Mouse (Mus musculus) spleen, postnatal 4 days (tissue): ENCODE data around the gene Camk1d.

ENCODE experiments used
- DNase-seq, 2 experiments: peaks; one replicate each; pipeline ENCODE4 v3.0.0; 2022; ENCODE audit warnings: low spot score in 2 of 2

Camk1d gene

DNA sequence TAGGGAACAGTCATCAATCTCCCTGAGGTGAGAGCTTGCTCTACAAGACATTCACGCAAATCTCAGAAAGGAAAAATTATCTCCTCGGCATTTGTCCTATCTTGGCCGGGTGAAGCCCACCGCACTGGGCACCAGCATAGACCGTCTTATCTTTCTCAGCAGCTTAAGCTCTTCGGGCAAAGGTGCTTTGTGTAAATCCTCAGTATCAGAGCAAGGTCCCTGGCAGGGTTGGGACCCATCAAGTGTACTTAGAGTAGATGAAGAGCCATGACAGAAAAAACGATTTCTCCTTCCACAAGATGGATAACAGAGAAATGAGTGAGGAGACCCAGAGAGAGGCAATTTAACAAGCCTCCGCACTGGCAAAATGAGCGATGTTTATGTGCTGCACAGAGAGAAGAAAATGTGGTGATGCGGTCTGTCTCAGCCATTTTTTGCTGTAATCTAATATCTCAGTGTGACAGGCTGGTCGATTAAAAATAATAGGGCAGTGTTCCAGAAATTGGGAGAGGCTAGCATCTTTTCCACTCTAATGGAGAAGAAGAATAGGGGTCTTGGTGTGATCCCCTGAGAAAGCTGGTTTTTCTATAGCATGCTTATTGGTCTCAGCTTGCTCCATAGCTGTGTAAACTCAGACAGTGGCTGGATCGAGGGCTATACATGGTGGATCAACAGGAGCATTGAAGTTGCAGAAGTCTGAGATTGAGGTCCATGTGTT lies 386.6 kb downstream of the Camk1d start:
- DNase-seq, result no peak

DNA sequence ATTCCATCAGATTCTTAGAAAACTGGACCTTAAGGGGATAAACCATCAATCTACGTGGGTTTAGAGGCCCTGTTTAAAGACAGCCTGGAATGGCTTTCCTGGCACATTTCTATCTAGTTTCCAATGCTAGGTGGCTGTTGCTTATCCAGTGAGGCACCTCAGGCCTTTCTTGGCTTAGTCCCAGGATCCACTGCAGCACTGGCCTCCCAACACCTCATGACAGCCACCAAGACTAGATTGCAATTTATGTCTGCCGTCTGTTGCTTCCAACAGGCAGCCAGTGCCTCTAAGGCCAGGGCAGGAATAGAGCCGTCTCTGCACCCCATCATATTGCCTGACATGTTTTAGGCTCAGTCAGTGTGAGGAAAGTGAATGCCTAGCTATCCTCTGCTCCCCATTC lies 389.5 kb downstream of the Camk1d start:
- no peak for DNase-seq

DNA sequence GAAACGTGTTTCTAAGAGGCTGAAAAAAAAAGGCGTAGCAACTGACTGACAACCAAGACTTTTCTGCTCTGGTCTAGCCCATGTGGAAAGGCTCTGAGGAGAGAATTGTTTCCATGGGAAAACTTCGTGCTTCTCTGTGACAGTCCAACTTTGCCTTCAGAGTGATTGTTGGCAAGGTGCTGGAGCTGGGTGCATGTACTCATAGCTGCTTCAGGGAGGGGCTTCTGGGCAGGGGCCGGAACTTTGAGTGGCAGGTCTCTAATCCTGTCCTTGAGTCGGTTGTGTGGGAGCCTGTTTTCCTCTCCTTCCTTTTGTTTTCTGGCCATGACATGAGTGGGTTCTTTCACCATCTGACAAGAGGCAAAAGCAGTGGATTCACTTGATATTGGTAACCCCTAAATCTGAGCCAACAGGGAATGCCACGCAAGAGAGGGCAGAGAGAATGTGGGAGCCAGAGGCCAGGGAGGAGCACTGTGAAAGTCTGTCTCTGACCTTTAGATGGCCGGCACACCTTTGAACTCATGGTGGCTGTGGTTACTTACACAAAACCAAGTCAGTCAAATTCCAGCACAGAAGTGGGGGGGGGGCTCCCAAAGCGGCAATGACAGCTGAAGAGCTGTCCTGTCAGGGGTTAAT lies 392.5 kb downstream of the Camk1d start:
- DNase-seq, result no peak

DNA sequence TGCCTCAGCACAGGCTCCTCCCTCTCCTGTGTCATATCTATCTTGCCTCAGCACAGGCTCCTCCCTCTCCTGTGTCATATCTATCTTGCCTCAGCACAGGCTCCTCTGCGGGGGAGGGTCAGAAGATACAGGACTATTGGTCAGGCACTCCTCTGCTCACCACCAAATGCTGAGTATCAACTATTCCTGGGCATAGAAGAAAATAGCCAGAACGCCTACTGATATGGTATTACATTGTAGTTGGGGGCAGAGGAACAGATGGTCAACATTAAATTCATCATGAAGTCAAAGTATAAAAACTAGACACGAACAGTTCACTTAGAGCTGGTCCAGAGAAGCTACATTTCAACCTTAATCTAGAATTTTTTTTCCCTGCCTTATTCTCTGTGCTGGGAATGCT lies 395.2 kb downstream of the Camk1d start:
- no peak for DNase-seq

DNA sequence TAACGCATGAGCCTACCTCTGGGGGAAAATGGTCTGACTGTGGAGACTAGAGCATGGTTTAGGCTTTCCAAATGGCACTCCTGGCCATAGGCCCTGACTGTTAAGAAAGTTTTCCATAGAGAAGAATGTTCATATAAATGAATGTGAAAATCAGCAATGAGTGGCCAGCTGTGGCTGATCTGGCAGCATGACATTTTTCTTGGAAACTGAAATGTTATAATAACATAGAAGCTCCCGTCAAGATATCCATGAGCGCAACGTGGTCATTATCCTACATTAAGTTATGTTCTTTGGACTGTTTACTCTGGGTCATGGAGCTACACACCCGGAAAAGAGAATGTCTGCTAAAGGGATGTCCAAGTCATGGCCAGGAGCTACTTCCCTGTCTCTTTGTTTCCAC lies 397.6 kb downstream of the Camk1d start:
- no peak for DNase-seq

DNA sequence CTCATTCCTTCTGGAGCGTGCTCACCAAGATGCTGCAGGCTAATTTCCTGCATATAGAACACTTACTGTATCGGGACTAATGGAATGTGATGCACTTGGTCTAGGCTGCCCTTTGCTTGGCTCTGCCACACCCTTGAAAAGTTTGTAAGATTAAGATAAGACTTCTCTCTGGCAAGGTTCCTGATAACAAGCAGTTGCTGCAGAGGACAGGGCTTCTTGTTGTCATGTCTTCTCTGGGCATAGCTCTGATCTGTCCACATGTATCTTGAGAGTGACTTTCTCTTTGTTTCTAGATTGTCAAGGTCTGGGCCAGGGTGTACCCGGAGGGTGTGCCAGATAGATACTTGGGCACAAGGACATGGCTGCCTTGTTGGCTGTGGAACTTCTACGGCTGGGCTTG lies 398.1 kb downstream of the Camk1d start:
- no peak for DNase-seq

DNA sequence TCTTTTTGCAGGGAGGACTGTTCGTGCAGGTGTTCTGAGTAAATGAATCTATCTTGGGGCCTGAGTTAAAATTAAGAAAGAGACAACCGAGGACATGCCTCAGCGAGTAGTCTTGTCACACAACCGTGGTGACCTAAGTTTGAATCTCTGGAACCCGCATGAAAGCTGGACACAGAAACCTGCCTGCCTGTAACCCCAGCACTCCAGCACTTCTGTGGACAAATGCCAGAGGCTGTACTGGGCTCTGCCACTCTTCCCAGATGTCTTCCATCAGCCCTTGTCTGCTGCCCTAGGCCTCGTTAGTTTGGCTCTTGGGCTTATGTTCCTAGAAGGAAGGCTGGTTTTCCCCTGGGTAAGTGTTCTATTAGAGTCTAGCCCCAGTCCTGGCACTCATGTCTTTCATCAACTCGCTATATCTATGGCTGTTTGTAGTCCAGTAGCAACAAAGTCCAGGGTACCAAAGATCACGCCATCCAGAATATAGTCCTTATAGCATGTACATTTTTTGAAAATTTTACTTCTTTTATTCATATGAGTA lies 399.0 kb downstream of the Camk1d start:
- no peak for DNase-seq

DNA sequence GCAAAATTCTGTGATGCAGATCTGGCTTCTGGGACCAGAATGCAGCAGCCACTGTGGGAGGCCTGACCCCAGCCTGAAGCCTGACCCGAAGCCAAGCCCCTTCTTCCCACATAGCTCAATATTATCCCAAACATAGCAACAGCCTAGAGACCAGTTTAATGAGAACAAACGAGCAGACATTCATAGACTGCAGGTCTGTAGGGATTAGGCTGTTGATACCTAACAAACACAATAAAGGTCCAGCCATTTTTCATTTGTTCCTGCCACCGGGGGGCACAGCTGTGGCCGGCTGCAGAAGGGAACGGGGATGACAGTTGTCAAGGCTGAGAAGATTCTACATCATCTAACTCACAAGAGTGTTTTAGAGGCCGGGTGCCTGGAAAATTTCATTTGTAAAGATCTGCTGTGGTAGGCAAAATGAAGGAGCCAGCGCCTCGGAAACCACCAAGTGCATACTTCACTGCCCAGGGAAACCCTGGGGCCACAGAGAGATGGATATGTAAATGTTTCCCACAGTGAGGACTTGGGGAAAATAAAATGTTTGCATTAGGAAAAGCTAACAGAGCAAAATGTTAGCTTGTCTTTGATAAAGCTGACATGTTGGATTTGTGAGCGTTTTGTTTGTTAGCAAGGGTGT lies 399.7 kb downstream of the Camk1d start:
- DNase-seq, result no peak

DNA sequence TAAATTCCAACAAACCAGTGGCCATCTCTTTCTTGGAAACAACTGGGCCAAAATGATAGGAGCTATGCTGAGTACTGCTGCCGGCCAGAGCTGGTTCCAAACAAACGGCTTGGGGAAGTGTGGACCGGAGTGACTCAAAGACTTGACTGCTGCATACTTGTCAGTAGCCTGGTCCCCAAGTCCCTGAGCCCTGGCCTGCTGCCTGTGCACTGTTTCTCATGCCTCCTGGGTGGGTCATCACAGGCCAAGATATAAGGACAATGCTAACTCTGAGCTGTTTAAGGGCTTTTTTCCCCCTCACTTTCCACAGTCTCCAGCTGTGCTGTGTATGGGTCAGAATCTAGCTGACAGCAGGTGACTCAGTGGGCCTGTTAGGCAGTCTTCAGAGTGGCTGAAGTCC lies 409.2 kb downstream of the Camk1d start:
- DNase-seq, result no peak

DNA sequence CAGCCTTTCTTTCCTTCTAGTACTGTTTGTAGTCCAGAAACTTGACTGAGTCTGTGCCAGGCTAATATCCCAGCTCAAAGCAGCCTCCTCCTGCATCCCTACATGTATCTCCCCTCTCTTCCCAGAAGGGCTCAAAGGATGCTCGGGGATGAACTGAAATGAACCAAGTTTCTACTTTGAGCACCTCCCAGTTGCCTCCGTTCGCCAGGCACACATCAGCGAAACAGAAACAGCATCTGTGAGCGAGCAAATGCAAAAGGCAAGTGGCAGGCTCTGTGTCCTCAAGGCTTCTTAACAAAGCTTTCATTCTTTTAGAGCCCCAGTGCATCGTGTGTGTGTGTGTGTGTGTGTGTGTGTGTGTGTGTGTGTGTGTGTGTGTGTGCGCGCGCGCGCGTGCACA lies 409.9 kb downstream of the Camk1d start:
- DNase-seq, result no peak

DNA sequence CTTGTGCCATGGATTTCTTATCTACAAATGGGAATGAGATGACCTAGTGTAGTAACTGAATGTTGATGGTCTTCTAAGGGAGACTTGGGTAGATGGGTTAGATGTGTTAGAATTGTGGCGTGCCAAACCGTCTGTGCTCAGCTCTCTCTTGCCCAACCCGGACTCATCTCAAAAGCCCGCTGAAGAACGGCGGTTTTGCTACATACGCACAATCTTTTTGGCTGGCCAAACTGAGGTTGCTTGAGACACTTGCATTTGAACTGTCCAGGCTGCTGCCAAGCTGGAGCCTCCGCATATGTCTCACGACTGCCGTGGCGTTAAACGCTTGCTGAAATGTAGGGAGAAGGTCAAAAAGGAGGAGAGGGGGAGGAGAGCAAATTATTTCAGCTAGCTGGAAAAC lies 413.0 kb downstream of the Camk1d start:
- DNase-seq, result no peak

DNA sequence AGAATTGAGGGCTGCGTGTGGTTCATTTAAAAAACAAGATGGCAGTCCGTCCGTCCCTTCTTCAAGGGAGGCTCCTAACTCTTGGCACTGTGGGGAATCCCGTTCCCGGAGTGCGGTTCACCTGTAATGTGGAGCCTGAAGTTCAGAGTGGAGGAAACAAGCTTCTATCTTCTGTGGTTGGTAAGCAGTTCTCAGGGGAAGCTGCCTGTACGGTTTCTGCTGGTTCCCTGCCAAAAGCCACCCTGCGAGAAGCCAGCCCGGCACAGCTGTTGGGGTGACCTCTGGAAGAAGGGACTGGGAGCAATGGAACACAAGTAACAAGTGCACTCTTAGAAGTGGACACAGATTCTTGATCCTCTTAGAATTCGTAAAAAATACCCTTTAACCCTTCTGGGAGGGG lies 416.2 kb downstream of the Camk1d start:
- DNase-seq, result no peak

DNA sequence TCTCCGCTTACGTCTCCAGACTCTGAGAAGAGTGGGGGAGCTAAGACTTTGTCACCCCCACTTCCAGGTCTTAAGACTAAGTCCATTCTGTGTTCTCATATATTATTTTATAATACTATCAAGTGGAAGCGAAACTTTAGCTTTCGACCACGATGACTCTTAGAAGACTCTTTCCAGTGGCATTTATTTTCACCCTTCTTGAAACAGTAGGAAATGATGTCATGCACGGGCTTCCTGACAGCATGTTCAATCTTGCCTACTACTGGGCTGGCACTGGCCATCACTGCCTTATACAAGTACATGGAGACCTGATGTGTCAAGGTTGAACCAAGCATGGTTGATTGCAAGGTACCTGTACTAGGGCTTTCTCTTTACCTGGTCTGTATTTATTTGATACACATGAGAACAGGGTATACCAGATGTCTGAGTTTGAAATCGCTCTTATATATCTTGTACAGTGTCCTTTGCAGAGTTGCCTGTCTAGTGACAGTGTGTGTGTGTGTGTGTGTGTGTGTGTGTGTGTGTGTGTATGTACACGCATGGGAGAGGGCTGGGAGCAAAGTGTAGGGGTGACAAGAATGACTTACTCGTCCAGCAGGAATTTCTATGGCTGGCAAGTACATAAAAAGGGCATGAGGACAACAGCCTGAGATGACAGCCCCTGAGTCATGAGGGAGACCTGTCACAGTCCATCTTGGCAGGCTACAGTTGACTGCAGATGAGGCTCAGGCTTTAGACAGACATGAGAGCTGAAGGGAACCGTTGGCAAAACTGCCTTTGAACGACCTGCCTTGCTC lies 417.4 kb downstream of the Camk1d start:
- DNase-seq, result no peak

DNA sequence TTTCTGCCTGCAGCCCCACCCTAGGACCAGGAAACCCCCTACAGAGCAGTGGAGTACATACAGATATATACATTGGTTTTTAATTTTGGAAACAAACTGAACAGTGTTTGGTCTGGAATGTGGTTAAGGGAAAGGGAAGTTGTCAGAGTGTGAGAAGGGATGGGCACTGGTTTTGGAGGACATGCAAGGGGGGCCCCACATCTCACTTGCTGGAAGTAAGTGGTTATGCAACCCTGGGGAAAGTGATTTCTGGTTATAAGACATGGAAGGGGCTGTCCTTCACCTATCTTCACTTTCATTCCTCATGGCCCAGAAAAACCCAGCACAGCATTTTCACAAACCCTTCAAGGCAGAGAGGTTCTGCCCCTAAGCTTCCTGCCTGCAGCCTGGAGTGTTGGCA lies 419.2 kb downstream of the Camk1d start:
- peak in 1 of 2 experiments; percentile 30 for DNase-seq

DNA sequence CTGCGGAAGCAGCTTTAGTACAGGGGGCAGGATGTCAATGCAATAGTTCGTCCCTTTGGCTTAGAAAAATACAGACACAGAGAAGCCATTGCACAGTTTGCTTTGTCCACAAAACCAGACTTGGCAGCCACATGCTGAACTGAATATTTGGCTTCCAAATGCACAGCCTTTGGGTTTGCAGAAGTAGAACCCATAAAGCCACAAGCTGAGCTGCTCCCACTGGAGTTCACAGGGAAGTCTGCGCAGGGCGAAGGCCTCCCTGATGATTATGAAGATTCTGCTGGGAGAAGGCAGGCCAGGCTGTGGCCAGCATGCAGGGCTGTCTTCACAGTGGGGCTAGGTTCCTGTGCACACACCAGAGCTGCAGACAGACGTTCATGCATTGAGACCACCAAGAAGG lies 419.9 kb downstream of the Camk1d start:
- peak in 1 of 2 experiments; percentile 54 for DNase-seq

DNA sequence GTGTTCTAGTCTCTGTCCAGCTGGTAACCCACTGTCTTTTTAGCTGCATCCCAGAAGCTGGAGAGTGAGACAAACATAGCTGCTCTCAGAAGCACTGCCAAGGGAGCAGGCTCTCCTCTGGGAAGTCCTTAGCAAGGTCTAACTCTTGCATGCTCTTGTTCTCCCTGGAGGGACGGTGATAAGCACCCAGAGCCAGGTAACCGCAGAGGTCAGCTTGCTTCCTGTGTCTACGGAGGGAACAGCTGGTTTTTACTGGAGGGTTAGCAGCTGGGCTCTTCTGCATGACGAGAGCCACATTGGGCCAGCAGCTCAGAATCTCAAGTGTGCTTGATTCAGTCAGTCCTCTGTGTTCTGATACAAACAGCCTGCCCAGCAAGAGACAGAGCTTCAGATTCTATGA lies 425.7 kb downstream of the Camk1d start:
- peak in 1 of 2 experiments; percentile 43 for DNase-seq

DNA sequence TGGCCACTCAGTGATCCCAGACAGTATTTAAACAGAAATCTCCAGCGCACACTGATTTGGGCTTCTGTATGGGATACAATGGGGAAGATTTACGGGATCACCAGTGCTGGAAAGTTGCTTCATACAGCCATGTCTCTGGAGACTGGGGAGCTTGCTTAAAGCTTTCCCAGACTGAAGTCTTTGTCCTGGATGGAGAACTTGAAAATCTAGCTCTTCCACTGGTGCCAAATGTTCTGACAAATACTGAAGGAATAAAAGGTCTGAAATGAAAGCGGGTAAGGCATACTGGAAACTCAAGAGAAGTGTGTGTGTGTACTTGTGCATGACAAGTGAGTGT lies 427.3 kb downstream of the Camk1d start:
- DNase-seq, result no peak

DNA sequence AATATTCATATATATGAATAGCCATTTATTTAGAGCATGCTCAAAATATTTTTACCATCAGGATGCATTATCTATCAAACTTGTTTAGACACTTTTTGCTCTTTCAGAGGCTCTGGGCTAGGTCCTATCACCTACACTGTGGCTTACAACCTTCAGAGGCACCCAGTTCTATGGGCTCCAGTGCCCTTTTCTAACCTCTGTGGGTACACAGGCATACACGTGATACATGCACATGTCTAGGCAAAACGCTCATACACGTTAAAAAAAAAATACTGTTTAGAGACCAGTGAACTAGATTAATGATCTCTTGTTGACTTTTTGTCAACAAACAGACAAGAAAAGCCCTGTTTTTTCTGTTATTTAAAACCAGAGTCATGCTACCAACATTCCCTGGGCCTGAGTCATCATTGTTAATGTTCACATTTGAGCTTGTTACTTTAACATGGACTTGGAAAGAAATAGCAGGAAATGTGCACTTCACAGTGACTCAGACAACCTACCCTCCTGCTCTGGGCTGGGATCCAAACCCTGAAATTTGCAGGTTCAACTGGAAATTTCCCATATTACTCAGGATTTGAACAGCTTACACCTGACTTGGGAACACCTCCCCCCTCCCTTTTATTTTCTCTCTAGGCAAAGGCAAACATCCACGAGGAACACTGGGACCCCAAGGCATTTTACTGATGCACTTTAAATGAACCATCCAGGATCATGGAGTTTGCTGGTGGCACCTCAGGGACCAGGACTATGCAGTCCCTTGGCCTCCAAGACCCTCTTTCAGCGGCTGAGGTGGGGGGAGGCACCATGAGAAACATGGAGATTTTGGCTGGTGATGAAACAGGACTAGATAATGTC lies 427.9 kb downstream of the Camk1d start:
- peak in 1 of 2 experiments; percentile 47 for DNase-seq

DNA sequence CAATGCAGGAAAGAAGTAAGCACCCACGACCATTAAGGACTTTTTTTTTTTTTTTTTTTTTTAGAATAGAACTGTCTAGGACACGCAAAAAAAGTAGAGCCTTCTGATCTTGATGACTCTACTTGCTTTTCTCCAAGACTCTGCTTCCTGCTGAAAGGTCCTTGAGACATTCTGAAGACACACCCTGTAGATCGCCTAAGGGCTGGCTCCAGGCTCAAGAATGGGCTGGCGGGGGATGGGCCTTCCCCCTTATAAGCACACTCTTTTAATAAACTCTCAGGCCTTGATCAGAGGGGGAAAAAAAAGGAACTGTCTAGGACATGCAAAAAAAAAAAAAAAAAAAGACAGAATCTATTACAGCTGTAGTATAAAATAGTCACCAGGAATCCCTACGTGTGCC lies 430.0 kb downstream of the Camk1d start:
- no peak for DNase-seq

DNA sequence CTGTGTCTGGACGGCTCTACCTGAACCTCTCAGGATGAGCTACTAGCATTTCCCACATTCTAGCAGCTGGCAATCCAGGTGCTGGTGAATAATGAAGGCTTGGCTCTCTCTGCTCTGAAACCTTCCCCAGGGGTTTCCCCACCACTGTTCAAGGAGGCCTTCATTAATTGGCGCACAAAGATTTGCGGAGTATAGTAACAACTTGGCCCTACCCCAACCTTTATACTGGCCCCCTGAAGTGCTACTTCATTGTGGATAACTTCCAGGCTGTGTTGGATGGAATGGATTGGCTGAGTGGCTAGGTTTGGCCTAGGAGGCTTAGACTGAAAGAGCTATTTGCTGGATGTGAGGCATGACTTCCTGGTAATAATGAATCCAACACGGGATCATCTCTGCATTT lies 431.7 kb downstream of the Camk1d start:
- no peak for DNase-seq

DNA sequence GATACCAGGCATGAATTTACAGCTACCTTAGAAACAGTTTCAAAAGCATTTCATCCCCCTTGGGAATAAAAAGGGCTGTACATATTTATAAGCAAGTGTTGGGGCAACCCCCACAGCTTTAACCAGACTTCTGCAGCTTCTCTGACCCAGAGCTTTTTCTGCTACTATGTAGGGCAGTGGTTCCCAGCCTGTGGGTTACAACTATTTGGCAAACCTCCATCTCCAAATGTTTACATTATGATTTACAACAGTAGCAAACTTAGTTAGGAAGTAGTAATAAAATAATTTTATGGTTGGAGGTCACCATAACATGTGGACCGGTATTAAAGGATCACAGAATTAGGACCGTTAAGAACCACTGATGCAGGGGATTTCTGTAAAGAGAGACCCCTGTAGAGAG lies 446.3 kb downstream of the Camk1d start:
- DNase-seq, result no peak
